Mouse (Mus musculus) MEL (cell line): Measurements from ENCODE around the gene Trpv4. TPM values are rescaled to one million over a fixed set of nuclear protein-coding genes. Genes with fewer than 3 reads are reported as not detected.

ENCODE experiments used
- DNase-seq: peaks from one replicate; pipeline ENCODE4 v3.0.0; 2011; ENCODE audit warnings: low read depth, low spot score
- H3K27ac ChIP-seq: 2 replicates; pipeline ENCODE4 v1.5.1; 2012; ENCODE audit warnings: low read depth, mild to moderate bottlenecking, control low read depth, low read length, moderate library complexity; ENCODE audit not compliant: control insufficient read depth
- H3K27me3 ChIP-seq, 2 experiments: fragments of 150-350 bp in 1 of 2; sonication (generic) in 1 of 2; 2 replicates each; pipeline ENCODE4 v1.6.1; 2012; ENCODE audit warnings: low read length in 2 of 2, mild to moderate bottlenecking in 2 of 2, improper control_type of control experiment in 1 of 2, moderate library complexity in 1 of 2; ENCODE audit not compliant: insufficient read depth in 2 of 2, control insufficient read depth in 1 of 2
- H3K36me3 ChIP-seq, 2 experiments: 2 replicates each; pipeline ENCODE4 v1.6.1; 2012 to 2014; ENCODE audit warnings: low read length in 2 of 2, improper control_type of control experiment in 1 of 2, inconsistent platforms in 1 of 2, mild to moderate bottlenecking in 1 of 2; ENCODE audit not compliant: insufficient read depth in 2 of 2, control insufficient read depth in 1 of 2
- H3K4me1 ChIP-seq, 2 experiments: fragments of 150-350 bp in 1 of 2; sonication (generic) in 1 of 2; 2 replicates each; pipeline ENCODE4 v1.6.1; 2012; ENCODE audit warnings: low read length in 2 of 2, improper control_type of control experiment in 1 of 2, mild to moderate bottlenecking in 1 of 2; ENCODE audit not compliant: insufficient read depth in 2 of 2, control insufficient read depth in 1 of 2
- H3K4me3 ChIP-seq, 2 experiments: fragments of 150-350 bp in 1 of 2; sonication (generic) in 1 of 2; 2 replicates each; pipeline ENCODE4 v1.5.1; 2012; ENCODE audit warnings: low read depth in 2 of 2, low read length in 2 of 2, mild to moderate bottlenecking in 2 of 2, moderate library complexity in 2 of 2, control low read depth in 1 of 2, improper control_type of control experiment in 1 of 2; ENCODE audit not compliant: control insufficient read depth in 1 of 2, insufficient read depth in 1 of 2
- H3K79me2 ChIP-seq: 2 replicates; pipeline ENCODE4 v1.6.1; 2012; ENCODE audit warnings: mild to moderate bottlenecking, low read length, moderate library complexity; ENCODE audit not compliant: control insufficient read depth, poor library complexity, insufficient read depth
- H3K9ac ChIP-seq: 2 replicates; pipeline ENCODE4 v1.6.1; 2012; ENCODE audit warnings: low read depth, mild to moderate bottlenecking, control low read depth, low read length, moderate library complexity; ENCODE audit not compliant: control insufficient read depth, poor library complexity, severe bottlenecking
- H3K9me3 ChIP-seq: fragments of 150-350 bp; sonication (generic); replicated peaks from 2 replicates; pipeline ENCODE4 v1.6.1; 2012; ENCODE audit warnings: mild to moderate bottlenecking, low read length, improper control_type of control experiment, moderate library complexity; ENCODE audit not compliant: insufficient read depth
- CHD1 ChIP-seq: IDR thresholded peaks from 2 replicates; pipeline ENCODE4 v1.6.1; 2012; ENCODE audit warnings: low read depth, mild to moderate bottlenecking, inconsistent platforms, low read length, improper control_type of control experiment
- CTCF ChIP-seq, 3 experiments: IDR thresholded peaks in 2 of 3; conservative IDR thresholded peaks in 1 of 3; 2 replicates each; pipeline ENCODE4 v1.5.1; 2011 to 2012; ENCODE audit warnings: low read length in 3 of 3, low read depth in 2 of 3, mild to moderate bottlenecking in 2 of 3, improper control_type of control experiment in 1 of 3, inconsistent platforms in 1 of 3, mixed read lengths in 1 of 3, moderate library complexity in 1 of 3; ENCODE audit not compliant: control insufficient read depth in 1 of 3, insufficient read depth in 1 of 3, poor library complexity in 1 of 3, severe bottlenecking in 1 of 3
- ELF1 ChIP-seq: IDR thresholded peaks from 2 replicates; pipeline ENCODE4 v1.6.1; 2014; ENCODE audit warnings: low read depth, mild to moderate bottlenecking, inconsistent platforms, low read length, improper control_type of control experiment, moderate library complexity
- JUND ChIP-seq: IDR thresholded peaks from 2 replicates; pipeline ENCODE4 v1.6.1; 2011; ENCODE audit warnings: low read depth, mild to moderate bottlenecking, improper control_type of control experiment, low read length
- KAT2A ChIP-seq: conservative IDR thresholded peaks from 2 replicates; pipeline ENCODE4 v1.6.1; 2012; ENCODE audit warnings: low read depth, low read length, improper control_type of control experiment, inconsistent platforms
- MAFK ChIP-seq: IDR thresholded peaks from 2 replicates; pipeline ENCODE4 v1.6.1; 2011; ENCODE audit warnings: low read depth, mild to moderate bottlenecking, low read length, improper control_type of control experiment, borderline replicate concordance
- MAZ ChIP-seq: IDR thresholded peaks from 2 replicates; pipeline ENCODE4 v1.6.1; 2012; ENCODE audit warnings: low read depth, mild to moderate bottlenecking, inconsistent platforms, low read length, improper control_type of control experiment
- MEF2A ChIP-seq: IDR thresholded peaks from 2 replicates; pipeline ENCODE4 v1.6.1; 2014; ENCODE audit warnings: low read depth, mild to moderate bottlenecking, inconsistent platforms, low read length, improper control_type of control experiment; ENCODE audit not compliant: poor library complexity, insufficient replicate concordance, severe bottlenecking; ENCODE audit errors: extremely low read depth
- MYB ChIP-seq: IDR thresholded peaks from 2 replicates; pipeline ENCODE4 v1.6.1; 2011; ENCODE audit warnings: mild to moderate bottlenecking, low read depth, low read length, improper control_type of control experiment
- POLR2A ChIP-seq, 2 experiments: IDR thresholded peaks; 2 replicates each; pipeline ENCODE4 v1.6.1; 2011 to 2012; ENCODE audit warnings: low read length in 2 of 2, mild to moderate bottlenecking in 2 of 2, control low read depth in 1 of 2, improper control_type of control experiment in 1 of 2, low read depth in 1 of 2, moderate library complexity in 1 of 2; ENCODE audit not compliant: control insufficient read depth in 1 of 2, insufficient read depth in 1 of 2, poor library complexity in 1 of 2
- RCOR1 ChIP-seq: IDR thresholded peaks from 2 replicates; pipeline ENCODE4 v1.6.1; 2012; ENCODE audit warnings: low read depth, mild to moderate bottlenecking, inconsistent platforms, low read length, improper control_type of control experiment
- SMC3 ChIP-seq: IDR thresholded peaks from 2 replicates; pipeline ENCODE4 v1.6.1; 2011; ENCODE audit warnings: low read depth, low read length, improper control_type of control experiment
- TAL1 ChIP-seq: IDR thresholded peaks from 2 replicates; pipeline ENCODE4 v1.6.1; 2012; ENCODE audit warnings: mild to moderate bottlenecking, inconsistent platforms, low read length, moderate library complexity, mixed read lengths
- UBTF ChIP-seq: IDR thresholded peaks from 2 replicates; pipeline ENCODE4 v1.6.1; 2012; ENCODE audit warnings: low read depth, mild to moderate bottlenecking, inconsistent platforms, low read length, improper control_type of control experiment, moderate library complexity, borderline replicate concordance; ENCODE audit not compliant: insufficient read depth
- USF1 ChIP-seq: IDR thresholded peaks from 2 replicates; pipeline ENCODE4 v1.6.1; 2014; ENCODE audit warnings: low read depth, mild to moderate bottlenecking, inconsistent platforms, low read length, improper control_type of control experiment, moderate library complexity
- polyA plus RNA-seq, 2 experiments: library from polyadenylated mRNA; stranded (reverse) in 1 of 2; unstranded in 1 of 2; fragments of >175 nt in 1 of 2; fragments of >200 nt in 1 of 2; gene quantifications; 2 replicates each; pipeline versions ENCODE4 v1.2.1 to v1.2.4; 2012; ENCODE audit warnings: low replicate concordance in 2 of 2, low read depth in 1 of 2; ENCODE audit not compliant: insufficient read length in 2 of 2, insufficient read depth in 1 of 2, missing spikeins in 1 of 2
- total RNA-seq: library from RNA; depleted of rRNA; stranded (reverse); fragments of 300-350 nt; gene quantifications from 2 replicates; pipeline ENCODE4 v1.2.3, GENCODE M21; 2012

The Trpv4 gene
- total and polyA plus RNA-seq, 3 experiments, result 0.29 TPM; not detected in 2

- no peak for TF ChIP-seq ELF1
- no peak for TF ChIP-seq CTCF (IDR thresholded peaks at IDR 0.05 in 2 of 3, conservative IDR thresholded peaks at IDR 0.05 in 1 of 3; ENCODE audit: control insufficient read depth in 1 of 3, insufficient read depth in 1 of 3, low read depth in 2 of 3, low read length in 3 of 3, poor library complexity in 1 of 3, severe bottlenecking in 1 of 3)
- no peak for TF ChIP-seq MAFK
- no peak for TF ChIP-seq USF1
- no peak for TF ChIP-seq SMC3
- H3K79me2 ChIP-seq, result peaks cover 6% of the 10 kb centered on the region
- peaks cover 0 to 4% of the 10 kb centered on the region in 2 experiments; a peak in 1 of 4 replicates for H3K36me3 ChIP-seq
- no peaks in the 10 kb centered on the region for H3K27me3 ChIP-seq
- no peaks in the 10 kb centered on the region for H3K9me3 ChIP-seq
- H3K4me1 ChIP-seq, result peaks cover 0 to 11% of the 10 kb centered on the region in 2 experiments; a peak in 2 of 4 replicates
- H3K9ac ChIP-seq, result no peak overlapping the region
- H3K27ac ChIP-seq, result no peak overlapping the region
- DNase-seq, result no peak
- no peak overlapping the region for H3K4me3 ChIP-seq
Measured at GRCm38 (mm10) chr5:114685986-114686385, 27.8 kb upstream of the Trpv4 start.

DNA sequence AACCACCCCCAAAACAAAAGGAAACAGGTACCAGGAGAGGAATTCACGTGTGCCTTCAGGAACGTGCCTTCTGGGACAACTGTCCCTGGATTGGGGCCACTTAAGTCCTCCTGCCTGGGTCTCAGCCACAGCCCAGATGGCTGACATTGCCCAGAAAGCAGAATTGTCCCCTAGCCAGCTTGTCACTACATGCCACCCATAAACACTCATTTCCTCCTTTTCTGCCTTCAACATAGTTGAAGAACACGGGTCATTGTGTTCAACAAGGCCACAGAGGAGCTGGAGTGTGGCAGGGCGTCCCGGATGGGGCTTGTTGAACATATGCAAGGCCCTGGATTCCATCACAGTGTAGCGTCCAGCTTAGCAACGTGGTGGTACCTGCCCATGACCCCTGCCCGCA, 23.5 kb upstream of the Trpv4 start:
- Histone ChIP-seq H3K79me2 (no peaks in the 10 kb centered on the region), H3K36me3 (peaks cover 0 to 2% of the 10 kb centered on the region in 2 experiments; a peak in 1 of 4 replicates), H3K27ac (no peak overlapping the region), H3K27me3 (no peaks in the 10 kb centered on the region), H3K4me3 (no peak overlapping the region), H3K9me3 (no peaks in the 10 kb centered on the region), H3K9ac (no peak overlapping the region), H3K4me1 (no peaks in the 10 kb centered on the region)
- DNase-seq, result no peak
- TF ChIP-seq UBTF (no peak), POLR2A (IDR thresholded peaks at IDR 0.05; ENCODE audit: control insufficient read depth in 1 of 2, insufficient read depth in 1 of 2, low read depth in 1 of 2, low read length in 2 of 2, poor library complexity in 1 of 2) (no peak), MEF2A (no peak), TAL1 (no peak), KAT2A (no peak), CHD1 (no peak)

- H3K9me3 ChIP-seq, result no peaks in the 10 kb centered on the region
- H3K4me3 ChIP-seq, result no peak overlapping the region
- H3K79me2 ChIP-seq, result no peaks in the 10 kb centered on the region
- TF ChIP-seq USF1 (no peak), RCOR1 (no peak), JUND (no peak), MYB (no peak), MAZ (no peak), KAT2A (no peak)
- no peak overlapping the region for H3K9ac ChIP-seq
- no peaks in the 10 kb centered on the region for H3K27me3 ChIP-seq
- H3K4me1 ChIP-seq, result no peaks in the 10 kb centered on the region
- peaks cover 0 to 2% of the 10 kb centered on the region in 2 experiments; a peak in 1 of 4 replicates for H3K36me3 ChIP-seq
- no peak for DNase-seq
- no peak overlapping the region for H3K27ac ChIP-seq
Measured at GRCm38 (mm10) chr5:114680676-114681285, 22.6 kb upstream of the Trpv4 start.
